ENCODE assay signal across 20 mouse cellular contexts in the genomic region with DNA sequence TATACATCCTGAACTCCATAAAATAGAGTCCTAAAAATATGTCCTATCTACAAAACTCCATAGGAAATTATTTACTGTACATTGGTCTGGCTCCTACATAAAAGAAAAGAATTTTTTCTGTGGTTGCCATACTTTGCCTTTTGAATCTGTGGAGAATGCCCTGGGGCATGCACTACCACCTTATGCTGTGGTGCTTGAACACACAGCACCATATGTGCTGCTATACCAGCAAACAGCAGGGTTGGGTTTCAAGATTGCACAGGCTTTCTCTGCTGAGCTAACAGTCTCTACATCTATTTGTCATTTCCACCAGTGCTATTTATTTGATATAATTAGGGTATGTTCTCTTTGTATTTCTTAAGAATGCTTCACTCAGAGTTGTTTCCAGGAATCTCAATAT.
"Had no signal": no experiment of that assay in that cellular context is flagged by ENCODE, and none has a peak within 500 bp of the region (broad histone marks: within the 10 kb centered on the region; RNA-seq: fewer than 3 reads in every experiment).

No protein-coding gene starts in this region.

- H3K4me1 ChIP-seq: limb, embryonic 15.5 days; midbrain, embryonic 10.5 days; midbrain, embryonic 13.5 days; neural tube, embryonic 13.5 days; stomach, embryonic 15.5 days had no signal

- H3K9ac ChIP-seq: limb, embryonic 15.5 days; liver, embryonic 14.5 days; liver, postnatal 0 days; lung, embryonic 14.5 days; midbrain, embryonic 13.5 days; neural tube, embryonic 13.5 days; stomach, embryonic 15.5 days had no signal

- H3K27ac ChIP-seq: limb, embryonic 15.5 days; liver, embryonic 14.5 days; macrophage; midbrain, embryonic 10.5 days; midbrain, embryonic 13.5 days; neural tube, embryonic 13.5 days; stomach, embryonic 15.5 days had no signal

- DNase-seq: kidney, postnatal 14 days; kidney, postnatal 4 days; layer of hippocampus, adult 9-11 months; liver, postnatal 0 days; lung, embryonic 14.5 days; retina, postnatal 1 day; right cerebral cortex, postnatal 25 days; spleen, adult 18-20 months; thymus, postnatal 25 days had no signal

- H3K36me3 ChIP-seq: limb, embryonic 15.5 days; midbrain, embryonic 10.5 days; midbrain, embryonic 13.5 days; neural tube, embryonic 13.5 days; stomach, embryonic 15.5 days had no signal

- H3K27me3 ChIP-seq: limb, embryonic 15.5 days; midbrain, embryonic 13.5 days; neural tube, embryonic 13.5 days; stomach, embryonic 15.5 days had no signal

- H3K9me3 ChIP-seq: limb, embryonic 15.5 days; midbrain, embryonic 10.5 days; midbrain, embryonic 13.5 days; neural tube, embryonic 13.5 days; stomach, embryonic 15.5 days had no signal

- H3K4me3 ChIP-seq: limb, embryonic 15.5 days; midbrain, embryonic 10.5 days; midbrain, embryonic 13.5 days; myocyte; neural tube, embryonic 13.5 days; stomach, embryonic 15.5 days had no signal

- ATAC-seq: liver, postnatal 0 days; lung, postnatal 0 days; midbrain, embryonic 13.5 days; midbrain, embryonic 16.5 days had no signal

- H3K4me2 ChIP-seq: limb, embryonic 15.5 days; liver, embryonic 11.5 days; lung, embryonic 14.5 days; midbrain, embryonic 13.5 days; neural tube, embryonic 13.5 days; stomach, embryonic 15.5 days had no signal
